Mouse (Mus musculus) liver, embryonic 14.5 days (tissue): Measurements from ENCODE around the gene 1700016K19Rik. TPM values are rescaled to one million over a fixed set of nuclear protein-coding genes. Genes with fewer than 3 reads are reported as not detected.

Experiments
- ATAC-seq: fragments of 200-750 bp; cut with Nextera tagmentation; 2 replicates; pipeline ENCODE4 v1.8.0; 2017; ENCODE audit warnings: moderate number of reproducible peaks, mild to moderate bottlenecking, moderate library complexity; ENCODE audit not compliant: insufficient read depth
- DNase-seq, 3 experiments: peaks; one replicate each; pipeline ENCODE4 v3.0.0-alpha.2; 2012 to 2013; ENCODE audit warnings: low read depth in 3 of 3, low spot score in 3 of 3
- H3K27ac ChIP-seq: fragments of 300-500 bp; sonication (generic); 2 replicates; pipeline ENCODE4 v1.5.1; 2014; ENCODE audit warnings: moderate library complexity, mild to moderate bottlenecking, control low read depth, inconsistent platforms
- H3K27me3 ChIP-seq: fragments of 300-500 bp; sonication (generic); 2 replicates; pipeline ENCODE4 v1.6.1; 2014; ENCODE audit warnings: mild to moderate bottlenecking, low read length, moderate library complexity; ENCODE audit not compliant: control insufficient read depth, insufficient read depth
- H3K36me3 ChIP-seq: fragments of 300-500 bp; sonication (generic); replicated peaks from 2 replicates; pipeline ENCODE4 v1.6.1; 2014; ENCODE audit warnings: low read depth; ENCODE audit not compliant: control insufficient read depth, insufficient read depth
- H3K4me1 ChIP-seq, 2 experiments: fragments of 200-500 bp in 1 of 2; fragments of 300-500 bp in 1 of 2; sonication (generic) in 1 of 2; replicated peaks; 2 replicates each; pipeline ENCODE4 v1.6.1; 2012 to 2014; ENCODE audit warnings: antibody characterized with exemption in 1 of 2, inconsistent platforms in 1 of 2, low read length in 1 of 2; ENCODE audit not compliant: control insufficient read depth in 2 of 2, insufficient read depth in 2 of 2
- H3K4me2 ChIP-seq: fragments of 300-500 bp; sonication (generic); 2 replicates; pipeline ENCODE4 v1.6.1; 2014; ENCODE audit warnings: low read depth, mild to moderate bottlenecking, control low read depth, moderate library complexity
- H3K4me3 ChIP-seq, 2 experiments: fragments of 200-500 bp in 1 of 2; fragments of 300-500 bp in 1 of 2; sonication (generic) in 1 of 2; 2 replicates each; pipeline ENCODE4 v1.5.1; 2012 to 2014; ENCODE audit warnings: low read depth in 2 of 2, low read length in 2 of 2, mild to moderate bottlenecking in 2 of 2, control low read depth in 1 of 2, inconsistent platforms in 1 of 2, moderate library complexity in 1 of 2; ENCODE audit not compliant: insufficient read depth in 1 of 2
- H3K9ac ChIP-seq: fragments of 300-500 bp; sonication (generic); replicated peaks from 2 replicates; pipeline ENCODE4 v1.6.1; 2014; ENCODE audit warnings: mild to moderate bottlenecking, control low read depth, moderate library complexity
- H3K9me3 ChIP-seq: fragments of 300-500 bp; sonication (generic); 2 replicates; pipeline ENCODE4 v1.6.1; 2016; ENCODE audit warnings: low read length, mixed read lengths; ENCODE audit not compliant: control insufficient read depth
- CTCF ChIP-seq: IDR thresholded peaks from 2 replicates; pipeline ENCODE4 v1.5.1; 2016; ENCODE audit warnings: antibody characterized with exemption, low read depth, control low read depth
- EP300 ChIP-seq: IDR thresholded peaks from 2 replicates; pipeline ENCODE4 v1.6.1; 2016; ENCODE audit warnings: antibody characterized with exemption, low read depth
- WGBS: fragments of 180-500 bp; shearing (Covaris S2); extraction: QIAGEN DNeasy Blood & Tissue Kit; methylation state at CpG from one replicate; pipeline ENCODE4 v1.1.7; 2014; ENCODE audit not compliant: insufficient replicate concordance; 5-methylcytosine and 5-hydroxymethylcytosine counted together
- polyA plus RNA-seq, 2 experiments: library from polyadenylated mRNA; depleted of rRNA in 1 of 2; stranded (reverse) in 1 of 2; unstranded in 1 of 2; fragments of >200 nt; fragmentation: Nextera tagmentation in 1 of 2; extraction: Ambion mirVana in 1 of 2; gene quantifications; 2 replicates each; pipeline versions ENCODE4 v1.2.1 to v1.2.3; 2012 to 2014

Gene 1700016K19Rik
- polyA plus RNA-seq, 2 experiments: not detected

DNA sequence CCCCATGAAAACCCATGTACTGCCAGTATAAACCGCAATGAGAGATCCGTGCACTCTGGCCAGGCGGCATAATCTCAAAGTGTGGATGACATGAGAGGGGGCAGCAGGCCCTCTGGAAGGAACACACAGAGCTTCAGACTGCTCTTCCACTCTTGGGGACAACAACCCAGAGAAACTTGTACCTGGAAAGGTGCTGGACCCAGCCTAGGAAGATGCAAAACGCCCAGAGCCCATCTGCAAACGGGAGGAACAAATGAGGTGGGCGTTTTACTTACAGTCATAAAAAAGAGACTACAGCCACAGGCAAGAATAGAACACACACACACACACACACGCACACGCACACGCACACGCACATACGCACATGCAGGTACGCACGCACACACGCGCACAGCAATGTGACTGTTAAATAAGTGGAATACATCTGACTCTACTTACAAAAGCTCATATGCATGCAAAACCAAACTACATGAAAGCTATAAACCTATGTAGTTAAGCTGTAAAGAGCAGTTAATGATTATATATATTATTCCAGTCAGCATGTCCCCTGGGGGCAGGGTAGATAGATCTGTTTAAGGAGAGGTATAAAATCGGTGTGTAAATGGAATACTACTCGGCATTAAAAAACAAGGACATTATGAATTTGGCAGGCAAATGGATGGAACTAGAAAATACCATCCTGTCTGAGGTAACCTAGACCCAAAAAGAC is 42.4 kb upstream of the 1700016K19Rik start:
- no peak for DNase-seq
- H3K9ac ChIP-seq: no peak overlapping the region
- no peak for ATAC-seq
- H3K4me2 ChIP-seq: no peak overlapping the region
- no peak overlapping the region for H3K27ac ChIP-seq
- TF ChIP-seq EP300: no peak
- no peak overlapping the region for H3K4me3 ChIP-seq
- H3K4me1 ChIP-seq: no peaks in the 10 kb centered on the region
- WGBS: 78% methylated on average over 17 of the region's 17 CpGs
- no peaks in the 10 kb centered on the region for H3K27me3 ChIP-seq
- H3K36me3 ChIP-seq: no peaks in the 10 kb centered on the region
- no peaks in the 10 kb centered on the region for H3K9me3 ChIP-seq

DNA sequence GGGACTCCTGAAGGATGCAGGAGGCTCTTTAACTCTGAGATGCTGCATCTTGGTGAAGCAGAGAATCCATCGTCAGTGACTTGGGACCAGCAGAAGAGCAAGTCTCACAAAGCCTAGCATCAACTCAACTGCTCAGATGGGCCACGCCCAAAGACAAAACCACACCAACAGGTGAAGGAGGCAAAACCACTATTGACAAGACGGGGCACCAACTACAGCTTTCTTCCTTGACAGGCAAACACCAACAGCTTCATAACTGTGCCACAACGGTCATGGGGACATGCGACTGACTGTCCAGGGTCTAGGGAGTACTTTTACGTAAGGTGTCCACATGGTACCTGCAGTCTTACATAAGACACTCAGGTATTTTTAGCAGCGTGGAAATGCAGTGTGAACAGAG is 37.9 kb upstream of the 1700016K19Rik start:
- no peak overlapping the region for H3K4me2 ChIP-seq
- H3K27ac ChIP-seq: no peak overlapping the region
- DNase-seq (no peak), ATAC-seq (no peak)
- TF ChIP-seq CTCF (no peak), EP300 (no peak)
- WGBS: 62% methylated on average over 7 of the region's 7 CpGs
- no peaks in the 10 kb centered on the region for H3K9me3 ChIP-seq
- H3K4me3 ChIP-seq: no peak overlapping the region
- peaks cover 17% of the 10 kb centered on the region for H3K27me3 ChIP-seq
- H3K36me3 ChIP-seq: no peaks in the 10 kb centered on the region
- H3K4me1 ChIP-seq: no peaks in the 10 kb centered on the region
- no peak overlapping the region for H3K9ac ChIP-seq

DNA sequence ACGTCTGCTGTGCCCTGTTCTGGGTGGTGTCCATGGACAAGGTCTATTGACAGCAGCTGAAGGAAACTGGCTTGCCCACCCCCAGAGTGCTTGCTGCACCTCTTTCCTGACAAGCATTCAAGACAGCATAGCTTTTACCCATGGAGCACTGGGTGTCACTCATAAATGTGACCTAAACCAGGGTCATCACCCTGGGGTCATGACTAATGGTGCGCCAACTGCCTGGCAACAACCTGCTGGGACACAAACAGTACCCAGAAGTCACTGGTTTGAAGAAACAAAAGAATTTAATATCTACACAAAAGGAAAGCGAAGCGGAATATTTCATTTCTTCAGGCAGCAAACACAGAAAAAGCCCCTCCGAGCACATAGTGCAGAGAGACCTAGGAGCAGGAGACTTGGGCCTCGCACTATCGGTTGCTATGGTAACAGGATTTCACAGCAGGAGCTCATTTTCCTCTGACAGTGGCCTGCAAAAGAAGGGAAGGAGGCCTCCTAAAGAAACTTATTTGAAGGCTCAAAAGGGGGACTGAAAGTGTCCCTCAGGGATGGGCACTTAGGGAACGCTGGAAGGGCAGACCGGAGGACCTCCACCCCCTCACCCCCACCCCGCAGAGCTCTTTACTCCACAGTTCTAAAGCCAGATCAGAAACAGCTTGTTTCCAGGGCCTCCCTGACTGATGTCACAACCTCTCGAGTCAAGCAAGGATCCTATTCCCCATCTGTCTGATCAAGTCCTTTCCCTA is 35.8 kb upstream of the 1700016K19Rik start:
- DNase-seq (no peak), ATAC-seq (no peak)
- H3K27me3 ChIP-seq: peaks cover 25% of the 10 kb centered on the region
- H3K4me2 ChIP-seq: no peak overlapping the region
- no peak overlapping the region for H3K27ac ChIP-seq
- H3K4me3 ChIP-seq: no peak overlapping the region
- TF ChIP-seq CTCF: no peak
- no peak for TF ChIP-seq EP300
- H3K9ac ChIP-seq: no peak overlapping the region
- WGBS: 38% methylated on average over 11 of the region's 11 CpGs
- H3K4me1 ChIP-seq: no peaks in the 10 kb centered on the region
- H3K36me3 ChIP-seq: no peaks in the 10 kb centered on the region
- no peaks in the 10 kb centered on the region for H3K9me3 ChIP-seq

DNA sequence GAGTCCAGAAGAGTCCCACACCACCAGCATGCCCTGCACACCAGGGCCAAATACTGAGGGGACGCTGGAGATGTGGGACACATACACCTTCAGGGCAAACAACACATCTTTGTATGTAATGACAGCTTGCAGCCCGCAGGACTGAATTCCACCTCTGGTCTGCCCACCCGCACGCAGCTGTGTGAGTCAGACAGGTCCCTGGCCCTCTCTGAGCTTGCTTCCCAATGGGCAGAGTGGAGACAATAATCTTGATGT is 35.3 kb upstream of the 1700016K19Rik start:
- Histone ChIP-seq H3K9ac (no peak overlapping the region), H3K27ac (no peak overlapping the region), H3K4me1 (no peaks in the 10 kb centered on the region), H3K4me2 (no peak overlapping the region), H3K4me3 (no peak overlapping the region), H3K9me3 (no peaks in the 10 kb centered on the region), H3K36me3 (no peaks in the 10 kb centered on the region), H3K27me3 (peaks cover 25% of the 10 kb centered on the region)
- TF ChIP-seq EP300 (no peak), CTCF (no peak)
- no peak for DNase-seq
- ATAC-seq: no peak
- WGBS: 55% methylated on average over 4 of the region's 4 CpGs

DNA sequence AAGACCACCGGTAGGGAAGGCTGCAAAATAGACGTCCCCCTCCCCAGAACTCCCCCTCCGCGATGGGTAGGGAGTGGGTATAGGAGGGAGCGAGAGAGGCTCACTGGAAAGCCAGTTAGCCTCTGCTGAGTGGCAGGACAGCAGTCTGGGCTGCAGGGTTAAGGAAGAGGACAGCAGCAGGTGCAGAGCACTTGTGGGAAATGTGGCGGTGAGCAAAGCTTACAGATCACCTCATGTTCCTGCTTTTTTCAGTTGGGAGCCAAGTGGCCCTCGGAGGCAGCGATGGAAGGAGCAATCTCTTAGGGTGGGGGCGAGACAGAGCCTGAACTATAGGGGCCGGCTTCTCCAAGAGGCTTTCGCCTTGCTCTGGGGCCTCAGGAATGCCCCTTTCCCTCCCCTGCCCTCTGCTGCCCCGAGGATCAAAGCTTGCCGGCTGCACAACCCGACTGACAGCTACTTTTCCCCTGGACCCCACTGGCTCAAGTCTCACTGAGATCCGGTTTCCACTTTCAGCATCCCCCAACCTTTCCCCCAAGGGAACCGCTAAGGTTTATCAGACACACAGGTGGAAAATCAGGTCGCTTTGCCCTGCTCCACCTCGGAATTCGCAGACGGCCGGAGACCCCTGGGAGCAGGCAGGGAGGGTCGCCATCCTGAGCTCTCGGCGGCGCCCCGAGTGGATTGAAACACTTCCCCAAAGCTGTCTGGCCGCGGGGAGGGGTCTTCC is 33.9 kb upstream of the 1700016K19Rik start:
- ATAC-seq (no peak), DNase-seq (no peak)
- H3K27me3 ChIP-seq: peaks cover 25% of the 10 kb centered on the region
- no peaks in the 10 kb centered on the region for H3K36me3 ChIP-seq
- no peak overlapping the region for H3K9ac ChIP-seq
- H3K9me3 ChIP-seq: no peaks in the 10 kb centered on the region
- H3K27ac ChIP-seq: no peak overlapping the region
- H3K4me2 ChIP-seq: peak overlapping the region; percentile 73
- H3K4me1 ChIP-seq: no peaks in the 10 kb centered on the region
- WGBS: 13% methylated on average over 28 of the region's 28 CpGs
- peak overlapping the region; percentile 50 to 52 for H3K4me3 ChIP-seq
- TF ChIP-seq EP300 (no peak), CTCF (no peak)
